Mouse (Mus musculus): ENCODE data around the gene Fbxo31. TPM values are rescaled to one million over a fixed set of nuclear protein-coding genes. Genes with fewer than 3 reads are reported as not detected.

Fbxo31 gene
- polyA plus RNA-seq, 1 experiment from 2014 or later, result 9.8 TPM

DNA sequence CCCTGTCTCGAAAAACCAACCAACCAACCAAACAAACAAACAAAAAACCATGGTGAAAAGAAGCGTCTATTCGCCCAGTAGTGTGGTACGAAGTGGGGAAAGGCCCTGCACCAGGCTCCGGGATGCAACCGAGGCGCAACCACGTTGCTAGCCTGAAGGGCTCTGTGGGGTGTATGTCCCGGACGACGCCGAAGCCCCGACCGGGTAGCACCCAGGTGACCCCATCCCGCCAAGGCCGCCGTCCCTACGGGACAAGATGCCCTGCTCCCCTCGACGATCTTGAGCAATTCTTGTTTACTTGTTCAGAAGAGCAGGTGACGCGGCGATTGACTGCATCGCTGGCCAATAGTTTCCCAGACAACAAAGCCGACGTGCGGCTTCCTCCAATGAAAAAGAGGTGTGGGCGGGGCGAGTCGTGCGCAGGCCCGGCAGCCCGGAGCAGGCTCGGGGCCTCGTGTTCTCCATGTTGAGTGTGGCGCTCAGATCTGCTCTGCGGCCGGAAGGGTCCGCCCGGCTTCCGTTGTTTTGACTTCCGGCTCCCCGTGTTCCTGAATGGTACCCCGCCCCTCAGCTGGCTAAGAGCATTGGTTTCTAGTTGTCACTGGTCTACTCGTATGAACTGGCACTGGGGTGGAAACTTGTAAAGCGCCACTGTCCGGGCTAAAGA is 6.7 kb upstream of the Fbxo31 start:
- no peaks in the 10 kb centered on the region for H3K27me3 ChIP-seq
- H3K4me3 ChIP-seq, result peak overlapping the region; percentile 65
- peak overlapping the region; percentile 53; the same call in 1 of the 2 replicates for H3K27ac ChIP-seq
- no peaks in the 10 kb centered on the region for H3K9me3 ChIP-seq (replicated peaks)
- peak overlapping the region; percentile 63 for H3K9ac ChIP-seq
- H3K4me1 ChIP-seq (replicated peaks), result peaks cover 12% of the 10 kb centered on the region
- WGBS, result under 1% methylated on average over 47 of the region's 47 CpGs
- ATAC-seq (replicated peaks; ENCODE audit: insufficient number of reproducible peaks, insufficient read depth, low FRiP score, low read depth), result peak; percentile 93
- H3K36me3 ChIP-seq, result no peaks in the 10 kb centered on the region
- H3K4me2 ChIP-seq, result peak overlapping the region; percentile 71

DNA sequence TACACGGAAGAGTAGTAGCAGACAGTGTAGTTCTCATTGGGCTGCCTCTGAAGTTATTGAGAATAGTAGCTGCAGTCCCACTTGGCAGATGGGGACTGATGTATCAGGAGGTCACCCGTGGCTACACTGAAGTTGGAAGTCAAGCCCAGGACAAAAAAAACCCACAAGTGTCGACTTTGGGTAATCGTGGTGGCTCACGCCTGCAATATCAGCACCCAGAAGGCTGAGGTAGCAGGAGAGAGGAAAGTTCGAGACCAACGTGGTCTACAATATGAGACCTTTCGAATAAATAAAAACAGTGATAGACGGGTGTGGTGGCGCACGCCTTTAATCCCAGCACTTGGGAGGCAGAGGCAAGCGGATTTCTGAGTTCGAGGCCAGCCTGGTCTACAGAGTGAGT is 6.1 kb upstream of the Fbxo31 start:
- Histone ChIP-seq H3K36me3 (no peaks in the 10 kb centered on the region), H3K9ac (peak overlapping the region; percentile 63; the same call in 1 of the 2 replicates)

DNA sequence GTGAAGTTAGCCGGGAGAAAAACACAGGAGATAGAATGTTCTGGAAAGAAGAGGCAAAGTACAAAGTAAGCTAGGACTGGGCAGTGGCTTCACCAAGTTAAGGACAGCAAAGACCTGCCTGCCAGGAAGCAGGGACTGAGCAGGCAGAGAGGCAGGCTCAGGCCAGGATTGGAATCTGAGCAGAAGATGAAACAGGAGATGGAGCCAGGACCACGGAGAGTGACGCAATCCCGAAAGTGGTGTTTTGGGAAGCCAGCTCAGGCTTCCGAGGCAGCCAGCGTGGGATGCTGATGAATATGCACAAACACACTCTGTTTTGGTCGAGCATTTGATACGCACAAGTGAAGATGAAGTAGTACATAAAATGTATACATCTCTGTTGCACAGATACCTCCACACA is 5.0 kb upstream of the Fbxo31 start:
- H3K9me3 ChIP-seq (replicated peaks), result no peaks in the 10 kb centered on the region
- 44% methylated on average over 8 of the region's 8 CpGs for WGBS
- no peaks in the 10 kb centered on the region for H3K27me3 ChIP-seq
- H3K4me1 ChIP-seq (replicated peaks), result peaks cover 11% of the 10 kb centered on the region
- H3K36me3 ChIP-seq, result no peaks in the 10 kb centered on the region
- no peak overlapping the region for H3K4me2 ChIP-seq
- no peak overlapping the region for H3K27ac ChIP-seq
- H3K9ac ChIP-seq, result no peak overlapping the region
- H3K4me3 ChIP-seq, result no peak overlapping the region
- no peak for ATAC-seq (replicated peaks; ENCODE audit: insufficient number of reproducible peaks, insufficient read depth, low FRiP score, low read depth)

More for the DNA sequence above, 6.1 kb upstream of the Fbxo31 start:
- Histone ChIP-seq H3K4me1 (replicated peaks) (peaks cover 8% of the 10 kb centered on the region), H3K4me3 (peak overlapping the region; percentile 65), H3K27me3 (no peaks in the 10 kb centered on the region), H3K27ac (no peak overlapping the region; the same call in 1 of the 2 replicates), H3K4me2 (peak overlapping the region; percentile 71), H3K9me3 (replicated peaks) (no peaks in the 10 kb centered on the region)
- WGBS, result 41% methylated on average over 13 of the region's 13 CpGs
- no peak for ATAC-seq (replicated peaks; ENCODE audit: insufficient number of reproducible peaks, insufficient read depth, low FRiP score, low read depth)

DNA sequence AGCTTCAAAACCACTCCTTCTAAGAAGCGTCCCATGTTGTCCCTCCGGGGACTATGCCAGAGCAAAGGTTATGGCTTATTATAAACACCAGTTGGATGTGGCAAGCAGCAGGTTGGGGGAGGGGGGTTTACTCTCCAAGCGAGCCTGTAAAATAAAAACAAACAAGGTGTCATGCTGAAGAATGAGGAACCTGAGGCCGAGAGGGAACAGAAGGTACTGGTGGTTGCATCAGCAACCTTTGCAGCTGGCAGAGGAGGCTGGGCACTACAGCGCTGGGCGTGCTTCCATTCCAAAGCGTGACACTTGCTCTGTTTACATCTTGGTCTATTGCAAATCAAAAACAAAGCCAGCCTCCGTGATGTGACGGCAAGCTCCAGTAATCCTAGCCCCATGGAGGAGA is 1.9 kb upstream of the Fbxo31 start:
- WGBS, result 35% methylated on average over 9 of the region's 9 CpGs
- H3K4me3 ChIP-seq, result no peak overlapping the region
- peaks cover 22% of the 10 kb centered on the region for H3K4me1 ChIP-seq (replicated peaks)
- H3K4me2 ChIP-seq, result no peak overlapping the region
- no peaks in the 10 kb centered on the region for H3K9me3 ChIP-seq (replicated peaks)
- H3K27me3 ChIP-seq, result no peaks in the 10 kb centered on the region
- ATAC-seq (replicated peaks; ENCODE audit: insufficient number of reproducible peaks, insufficient read depth, low FRiP score, low read depth), result no peak
- H3K36me3 ChIP-seq, result no peaks in the 10 kb centered on the region
- no peak overlapping the region for H3K9ac ChIP-seq
- H3K27ac ChIP-seq, result no peak overlapping the region

DNA sequence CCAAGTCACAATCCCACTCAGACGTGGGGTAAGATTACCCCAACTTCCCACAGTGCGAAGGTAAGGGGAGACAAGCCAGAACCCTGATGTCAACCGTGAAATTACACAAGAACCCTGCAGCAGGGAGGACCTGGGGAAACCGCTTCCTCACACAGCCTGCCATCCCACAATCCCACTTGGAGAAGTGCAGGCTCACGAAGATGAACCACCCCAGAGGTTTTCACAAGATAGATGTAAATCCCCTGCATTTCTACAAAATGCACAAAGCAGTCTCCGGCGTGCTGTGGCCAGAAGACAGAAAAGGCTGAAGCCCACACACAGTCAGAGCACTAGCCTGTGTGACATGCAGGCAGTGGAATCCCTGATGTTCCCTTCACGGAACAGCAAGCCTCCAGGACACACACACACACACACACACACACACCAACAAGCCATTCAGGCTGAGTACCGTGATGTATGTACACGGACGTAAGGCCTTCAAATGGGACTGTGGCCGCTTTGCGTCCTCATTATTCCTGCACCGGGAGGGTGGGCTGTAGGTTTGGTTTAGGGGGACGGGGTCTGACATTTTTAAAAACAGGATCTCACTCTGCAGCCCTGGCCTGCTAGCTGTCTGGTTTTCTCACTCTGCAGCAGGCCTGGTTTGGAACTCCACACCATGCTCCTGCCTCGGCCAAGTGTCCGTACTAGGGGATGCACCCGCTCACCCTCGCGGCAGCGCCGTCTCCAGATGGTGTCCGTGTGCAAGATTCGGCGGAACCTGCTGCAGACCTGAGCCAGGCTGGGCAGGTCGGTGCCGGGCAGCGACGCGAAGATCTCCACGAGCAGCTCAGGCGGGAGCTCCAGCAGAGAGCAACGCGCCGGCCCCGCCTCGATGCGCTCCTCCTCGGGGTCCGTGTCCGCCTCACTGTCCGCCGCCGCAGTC is 593 bp downstream of the Fbxo31 start:
- ATAC-seq (replicated peaks; ENCODE audit: insufficient number of reproducible peaks, insufficient read depth, low FRiP score, low read depth), result peak; percentile 3; the same call in 1 of the 2 replicates

DNA sequence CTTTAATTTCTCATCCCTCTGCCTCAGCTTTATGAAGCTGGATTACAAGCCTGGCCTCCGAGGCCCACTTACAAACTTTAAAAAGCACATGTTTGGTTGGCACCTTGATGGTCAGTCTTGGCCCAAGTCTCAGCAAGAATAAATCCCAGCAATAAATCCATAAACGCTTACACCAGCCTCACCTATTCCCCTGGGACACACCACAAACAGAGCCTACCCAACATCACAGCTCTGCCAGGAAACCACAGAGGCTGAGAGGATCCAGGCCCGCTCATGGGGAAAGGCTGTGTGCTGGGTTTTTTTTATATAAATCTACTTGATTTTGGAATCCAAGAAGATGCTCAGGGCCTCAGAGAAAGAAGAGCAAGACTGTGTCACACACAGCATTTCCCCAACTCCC is 2.9 kb downstream of the Fbxo31 start:
- no peak overlapping the region for H3K9ac ChIP-seq
- H3K4me1 ChIP-seq (replicated peaks), result peaks cover 29% of the 10 kb centered on the region
- no peaks in the 10 kb centered on the region for H3K36me3 ChIP-seq
- 83% methylated on average over 3 of the region's 3 CpGs for WGBS
- no peaks in the 10 kb centered on the region for H3K9me3 ChIP-seq (replicated peaks)
- no peak for ATAC-seq (replicated peaks; ENCODE audit: insufficient number of reproducible peaks, insufficient read depth, low FRiP score, low read depth)
- no peak overlapping the region for H3K4me3 ChIP-seq
- no peak overlapping the region for H3K4me2 ChIP-seq
- no peak overlapping the region for H3K27ac ChIP-seq
- H3K27me3 ChIP-seq, result no peaks in the 10 kb centered on the region

More for the DNA sequence above, 593 bp downstream of the Fbxo31 start:
- Histone ChIP-seq H3K4me2 (peak overlapping the region; percentile 80), H3K27ac (peak overlapping the region; percentile 64), H3K27me3 (no peaks in the 10 kb centered on the region), H3K4me3 (peak overlapping the region; percentile 84), H3K4me1 (replicated peaks) (peaks cover 25% of the 10 kb centered on the region), H3K9ac (peak overlapping the region; percentile 80), H3K9me3 (replicated peaks) (no peaks in the 10 kb centered on the region), H3K36me3 (no peaks in the 10 kb centered on the region)
- WGBS, result 2% methylated on average over 44 of the region's 44 CpGs

DNA sequence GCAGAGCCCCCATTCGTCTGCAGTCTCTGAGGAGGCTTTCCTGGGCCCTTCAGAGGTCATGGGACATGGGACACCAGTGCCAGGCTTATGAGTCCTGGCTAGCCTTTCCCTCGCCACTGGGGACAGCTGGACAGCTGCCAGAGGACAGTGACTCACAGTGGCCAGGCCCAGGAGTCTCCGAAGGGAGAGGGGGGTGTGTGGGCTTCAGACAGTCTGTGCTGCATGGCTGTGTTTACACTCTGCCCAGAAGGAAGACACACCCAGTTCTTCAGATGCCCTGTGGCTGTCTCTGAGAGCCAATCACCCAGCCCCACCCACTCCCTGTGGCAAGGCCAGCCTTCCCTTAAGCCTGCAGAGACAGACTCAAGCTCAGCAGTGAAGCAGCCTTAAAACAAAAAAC is 5.3 kb downstream of the Fbxo31 start:
- Histone ChIP-seq H3K36me3 (no peaks in the 10 kb centered on the region), H3K4me3 (no peak overlapping the region), H3K4me1 (replicated peaks) (peaks cover 30% of the 10 kb centered on the region), H3K9ac (no peak overlapping the region), H3K27me3 (no peaks in the 10 kb centered on the region), H3K27ac (no peak overlapping the region), H3K9me3 (replicated peaks) (no peaks in the 10 kb centered on the region), H3K4me2 (no peak overlapping the region)
- ATAC-seq (replicated peaks; ENCODE audit: insufficient number of reproducible peaks, insufficient read depth, low FRiP score, low read depth), result no peak
- 20% methylated on average over 3 of the region's 3 CpGs for WGBS

DNA sequence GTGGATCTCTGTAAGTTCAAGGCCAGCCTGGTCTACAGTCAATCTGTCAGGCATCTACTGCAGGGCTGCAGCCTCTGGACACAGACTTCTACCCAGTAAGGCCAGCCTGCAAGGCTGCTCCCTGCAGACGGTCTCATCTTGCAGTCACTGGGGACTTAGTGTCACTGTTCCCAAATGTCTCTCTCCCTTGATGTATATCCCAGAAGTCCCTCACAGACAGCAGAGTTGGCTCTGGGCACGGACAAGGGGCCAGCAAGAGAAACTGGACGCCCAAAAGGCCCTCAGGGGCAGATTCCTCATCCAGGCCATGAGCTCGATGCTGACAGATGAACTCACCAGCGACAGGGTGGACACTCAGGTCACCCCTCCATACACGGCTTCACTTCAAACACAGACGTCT is 6.5 kb downstream of the Fbxo31 start:
- Histone ChIP-seq H3K4me1 (replicated peaks) (peaks cover 23% of the 10 kb centered on the region), H3K36me3 (no peaks in the 10 kb centered on the region), H3K27me3 (no peaks in the 10 kb centered on the region), H3K9me3 (replicated peaks) (no peaks in the 10 kb centered on the region), H3K9ac (no peak overlapping the region), H3K4me2 (no peak overlapping the region), H3K27ac (no peak overlapping the region), H3K4me3 (no peak overlapping the region)
- WGBS, result 69% methylated on average over 7 of the region's 7 CpGs
- ATAC-seq (replicated peaks; ENCODE audit: insufficient number of reproducible peaks, insufficient read depth, low FRiP score, low read depth), result no peak

DNA sequence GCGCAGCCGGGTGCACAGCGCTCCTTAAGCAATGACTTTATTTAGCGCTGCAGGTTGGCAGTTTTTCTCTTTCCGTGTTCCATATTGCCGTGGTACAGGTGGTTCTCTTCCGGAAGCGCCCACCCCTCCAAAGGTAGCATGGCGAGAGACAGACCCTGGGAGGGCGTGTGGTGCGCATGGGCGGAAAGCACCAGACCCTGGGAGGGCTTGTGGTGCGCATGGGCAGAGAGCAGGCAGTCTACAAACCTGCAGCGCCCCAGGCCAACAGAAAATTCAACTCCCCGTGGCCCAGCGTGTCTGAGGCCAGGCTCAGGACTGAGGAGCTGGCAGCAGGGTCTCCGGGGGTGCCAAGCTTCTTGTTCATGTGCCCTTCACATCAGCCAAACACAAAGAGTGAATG is 7.8 kb downstream of the Fbxo31 start:
- Histone ChIP-seq H3K27me3 (no peaks in the 10 kb centered on the region), H3K36me3 (no peaks in the 10 kb centered on the region), H3K27ac (no peak overlapping the region), H3K9me3 (replicated peaks) (no peaks in the 10 kb centered on the region), H3K9ac (no peak overlapping the region), H3K4me1 (replicated peaks) (peaks cover 17% of the 10 kb centered on the region), H3K4me3 (peak overlapping the region; percentile 17), H3K4me2 (peak overlapping the region; percentile 44)
- no peak for ATAC-seq (replicated peaks; ENCODE audit: insufficient number of reproducible peaks, insufficient read depth, low FRiP score, low read depth)
- 76% methylated on average over 17 of the region's 17 CpGs for WGBS

DNA sequence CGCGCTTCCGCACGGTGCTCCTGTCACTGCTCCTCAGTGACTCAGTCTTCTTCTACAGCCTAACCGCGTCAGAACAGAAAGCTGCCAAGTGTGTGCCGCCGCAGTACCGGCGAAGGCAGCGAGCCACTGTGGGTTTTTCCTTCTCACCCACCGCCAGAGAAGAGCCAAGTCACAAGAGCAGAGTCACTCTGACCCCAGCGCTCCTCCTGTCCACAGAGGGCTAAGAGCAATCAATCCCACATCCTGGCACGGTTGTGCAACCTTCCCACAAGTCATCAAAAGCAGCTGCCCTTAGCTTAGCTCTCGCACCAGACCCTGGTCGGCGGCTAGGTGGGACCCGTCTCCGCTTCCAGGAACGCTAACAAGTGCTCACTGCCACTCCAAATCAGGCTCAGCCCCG is 8.3 kb downstream of the Fbxo31 start:
- H3K27me3 ChIP-seq, result no peaks in the 10 kb centered on the region
- peak overlapping the region; percentile 44 for H3K4me2 ChIP-seq
- H3K4me3 ChIP-seq, result peak overlapping the region; percentile 17
- no peaks in the 10 kb centered on the region for H3K36me3 ChIP-seq
- ATAC-seq (replicated peaks; ENCODE audit: insufficient number of reproducible peaks, insufficient read depth, low FRiP score, low read depth), result no peak
- WGBS, result 65% methylated on average over 21 of the region's 21 CpGs
- H3K9me3 ChIP-seq (replicated peaks), result no peaks in the 10 kb centered on the region
- H3K4me1 ChIP-seq (replicated peaks), result peaks cover 17% of the 10 kb centered on the region
- H3K27ac ChIP-seq, result no peak overlapping the region
- no peak overlapping the region for H3K9ac ChIP-seq

DNA sequence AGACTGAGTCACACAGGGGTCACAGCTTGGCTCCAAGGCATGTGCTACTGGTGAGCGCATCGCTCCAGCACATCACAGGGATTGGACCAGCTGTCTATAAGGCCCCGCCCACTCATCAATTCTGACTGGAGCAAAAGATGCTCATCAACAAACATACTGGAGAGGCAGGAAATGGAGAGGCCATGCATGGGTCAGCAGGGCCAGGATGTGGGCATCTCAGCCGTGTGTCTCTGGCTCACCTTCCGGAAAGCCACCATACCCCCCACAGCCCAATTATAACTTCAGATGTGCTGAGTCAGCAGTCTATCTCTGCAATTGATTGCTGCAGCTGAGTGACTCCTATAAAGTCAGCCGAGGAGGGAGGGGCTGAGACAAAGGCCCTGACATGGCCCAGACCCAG is 10.3 kb downstream of the Fbxo31 start:
- H3K27ac ChIP-seq, result no peak overlapping the region
- peaks cover 17% of the 10 kb centered on the region for H3K4me1 ChIP-seq (replicated peaks)
- no peaks in the 10 kb centered on the region for H3K9me3 ChIP-seq (replicated peaks)
- no peak overlapping the region for H3K4me3 ChIP-seq
- H3K36me3 ChIP-seq, result no peaks in the 10 kb centered on the region
- no peak for ATAC-seq (replicated peaks; ENCODE audit: insufficient number of reproducible peaks, insufficient read depth, low FRiP score, low read depth)
- H3K9ac ChIP-seq, result no peak overlapping the region
- no peak overlapping the region for H3K4me2 ChIP-seq
- H3K27me3 ChIP-seq, result no peaks in the 10 kb centered on the region
- 72% methylated on average over 6 of the region's 6 CpGs for WGBS

All from heart, embryonic 15.5 days (tissue).